Mouse (Mus musculus) forebrain, embryonic 14.5 days (tissue): ENCODE results near the gene Gm36864. TPM values are rescaled to one million over a fixed set of nuclear protein-coding genes. Genes with fewer than 3 reads are reported as not detected.
A peak's percentile ranks its signal among the peaks of the same experiment; 100 is the strongest.

ENCODE experiments used
- ATAC-seq: fragments of 200-750 bp; cut with Nextera tagmentation; 2 replicates; pipeline ENCODE4 v1.8.0; 2017; ENCODE audit warnings: mild to moderate bottlenecking, moderate library complexity
- DNase-seq: peaks from one replicate; pipeline ENCODE4 v3.0.0-alpha.2; 2015; ENCODE audit warnings: low spot score
- H3K27ac ChIP-seq: fragments of 300-500 bp; sonication (generic); 2 replicates; pipeline ENCODE4 v1.5.1; 2014; ENCODE audit warnings: low read depth, mild to moderate bottlenecking, control low read depth, low read length, moderate library complexity
- H3K27me3 ChIP-seq: fragments of 300-500 bp; sonication (generic); replicated peaks from 2 replicates; pipeline ENCODE4 v1.6.1; 2014; ENCODE audit warnings: low read length, control low read depth, mixed read lengths; ENCODE audit not compliant: control insufficient read depth, insufficient read depth
- H3K36me3 ChIP-seq: fragments of 300-500 bp; sonication (generic); 2 replicates; pipeline ENCODE4 v1.6.1; 2014; ENCODE audit warnings: low read length, control low read depth; ENCODE audit not compliant: control insufficient read depth, insufficient read depth
- H3K4me1 ChIP-seq: fragments of 300-500 bp; sonication (generic); 2 replicates; pipeline ENCODE4 v1.6.1; 2014; ENCODE audit warnings: antibody characterized with exemption, low read length, control low read depth; ENCODE audit not compliant: control insufficient read depth, insufficient read depth
- H3K4me2 ChIP-seq: fragments of 300-500 bp; sonication (generic); 2 replicates; pipeline ENCODE4 v1.6.1; 2014; ENCODE audit warnings: mild to moderate bottlenecking, control low read depth, low read length
- H3K4me3 ChIP-seq: fragments of 300-500 bp; sonication (generic); 2 replicates; pipeline ENCODE4 v1.5.1; 2014; ENCODE audit warnings: low read depth, low read length, control low read depth
- H3K9ac ChIP-seq: fragments of 300-500 bp; sonication (generic); 2 replicates; pipeline ENCODE4 v1.6.1; 2014; ENCODE audit warnings: mild to moderate bottlenecking, low read length, control low read depth, moderate library complexity
- H3K9me3 ChIP-seq: fragments of 300-500 bp; sonication (generic); replicated peaks from 2 replicates; pipeline ENCODE4 v1.6.1; 2016; ENCODE audit warnings: low read length, control low read depth, mixed read lengths; ENCODE audit not compliant: control insufficient read depth
- WGBS: fragments of 180-500 bp; shearing (Covaris S2); extraction: QIAGEN DNeasy Blood & Tissue Kit; methylation state at CpG from one replicate; pipeline ENCODE4 v1.1.7; 2014; 5-methylcytosine and 5-hydroxymethylcytosine counted together
- polyA plus RNA-seq: library from polyadenylated mRNA; unstranded; fragments of >200 nt; fragmentation: Nextera tagmentation; extraction: Ambion mirVana; gene quantifications from 2 replicates; pipeline ENCODE4 v1.2.1, GENCODE M21; 2014

The Gm36864 gene
- polyA plus RNA-seq, 1 experiment from 2014 or later, result not detected

DNA sequence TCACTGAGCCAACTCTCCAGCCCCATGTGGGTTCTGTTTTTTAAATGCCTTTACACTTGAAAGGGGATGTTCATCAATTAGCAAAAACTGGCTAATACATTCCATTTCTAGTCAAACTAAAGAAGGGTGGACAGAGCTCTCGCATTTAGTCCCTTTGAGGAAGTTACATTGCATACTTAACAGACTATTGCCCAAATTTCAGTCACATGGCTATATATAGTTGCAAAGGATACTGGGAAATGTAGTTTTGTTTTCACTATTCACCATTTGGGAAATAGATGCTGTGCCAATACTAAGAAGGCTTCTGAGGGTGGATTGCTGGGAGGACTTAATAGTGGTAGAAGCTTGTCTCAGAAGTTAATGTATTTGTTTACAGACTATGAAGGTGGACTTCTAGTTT, 45.0 kb downstream of the Gm36864 start:
- DNase-seq, result peak; percentile 26
- Histone ChIP-seq H3K4me3 (no peak overlapping the region), H3K4me2 (no peak overlapping the region), H3K4me1 (no peaks in the 10 kb centered on the region), H3K36me3 (no peaks in the 10 kb centered on the region), H3K27me3 (no peaks in the 10 kb centered on the region), H3K9ac (no peak overlapping the region), H3K27ac (no peak overlapping the region), H3K9me3 (no peaks in the 10 kb centered on the region)
- WGBS, result 69% methylated on average over 1 of the region's 1 CpGs
- ATAC-seq, result no peak

DNA sequence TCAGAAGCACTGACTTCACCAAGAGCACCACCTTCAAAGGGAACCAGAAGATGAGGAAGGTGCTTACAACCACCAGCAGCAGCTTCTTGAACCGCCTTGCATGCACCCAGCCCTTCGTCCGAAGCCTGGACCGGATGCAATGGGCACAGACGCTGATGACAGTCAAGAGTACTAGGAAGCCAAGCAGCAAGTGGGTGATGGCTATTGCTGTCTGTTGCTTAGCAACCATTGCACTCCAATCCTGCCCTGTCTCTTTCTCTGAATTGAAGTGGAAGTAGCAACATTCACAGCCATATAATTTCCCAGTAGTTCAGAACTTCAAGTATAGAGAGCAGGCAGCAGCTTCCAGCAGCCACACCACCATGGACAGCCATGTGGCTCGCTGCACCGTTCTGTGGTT, 45.6 kb downstream of the Gm36864 start:
- Histone ChIP-seq H3K27ac (no peak overlapping the region), H3K4me2 (no peak overlapping the region), H3K9ac (no peak overlapping the region), H3K36me3 (no peaks in the 10 kb centered on the region), H3K4me1 (no peaks in the 10 kb centered on the region), H3K4me3 (no peak overlapping the region), H3K9me3 (no peaks in the 10 kb centered on the region), H3K27me3 (no peaks in the 10 kb centered on the region)
- no peak for ATAC-seq
- peak; percentile 40 for DNase-seq
- 84% methylated on average over 7 of the region's 7 CpGs for WGBS

GRCm38 (mm10) chr7:44287760-44288159, 51.8 kb downstream of the Gm36864 start:
- Histone ChIP-seq H3K4me3 (no peak overlapping the region), H3K36me3 (no peaks in the 10 kb centered on the region), H3K4me2 (no peak overlapping the region), H3K9me3 (no peaks in the 10 kb centered on the region), H3K27ac (no peak overlapping the region), H3K27me3 (no peaks in the 10 kb centered on the region), H3K4me1 (no peaks in the 10 kb centered on the region), H3K9ac (no peak overlapping the region)
- ATAC-seq (no peak), DNase-seq (no peak)
- WGBS, result 80% methylated on average over 7 of the region's 7 CpGs

DNA sequence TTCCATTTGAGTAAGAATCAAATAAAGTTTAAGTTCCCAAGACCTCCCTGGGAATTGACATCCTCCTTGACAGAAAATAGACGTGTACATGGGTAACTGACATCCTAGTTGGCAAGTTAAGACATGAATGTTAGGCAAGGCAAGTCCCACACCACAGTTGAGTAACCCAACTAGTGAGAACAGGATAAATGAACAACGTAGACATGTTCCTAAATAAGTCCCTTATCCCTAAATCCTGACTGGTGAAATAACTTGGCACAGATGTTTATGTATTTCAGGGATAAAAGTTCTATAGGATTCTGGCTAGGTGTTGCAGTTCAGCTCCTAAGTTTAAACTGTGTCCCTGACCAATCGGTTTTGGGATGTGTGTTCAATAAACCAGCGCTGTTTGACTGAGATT, 55.0 kb downstream of the Gm36864 start:
- Histone ChIP-seq H3K27ac (no peak overlapping the region), H3K4me3 (no peak overlapping the region), H3K9ac (no peak overlapping the region), H3K9me3 (no peaks in the 10 kb centered on the region), H3K4me2 (no peak overlapping the region), H3K36me3 (no peaks in the 10 kb centered on the region), H3K27me3 (no peaks in the 10 kb centered on the region), H3K4me1 (no peaks in the 10 kb centered on the region)
- WGBS, result 78% methylated on average over 4 of the region's 4 CpGs
- DNase-seq (no peak), ATAC-seq (no peak)

- ATAC-seq, result no peak
- 40% methylated on average over 4 of the region's 4 CpGs for WGBS
Measured at GRCm38 (mm10) chr7:44291418-44291817, 55.4 kb downstream of the Gm36864 start.

More at GRCm38 (mm10) chr7:44291418-44291817, 55.4 kb downstream of the Gm36864 start:
- DNase-seq, result no peak
- Histone ChIP-seq H3K9me3 (no peaks in the 10 kb centered on the region), H3K27ac (no peak overlapping the region), H3K4me3 (no peak overlapping the region), H3K36me3 (no peaks in the 10 kb centered on the region), H3K27me3 (no peaks in the 10 kb centered on the region), H3K4me1 (no peaks in the 10 kb centered on the region), H3K4me2 (no peak overlapping the region), H3K9ac (no peak overlapping the region)

Other genes with a start within 250 kb of the Gm36864 start
- gene Klk1b11, start 240.3 kb upstream of the Gm36864 start, polyA plus RNA-seq, result not detected in 2 replicates
- not detected in 2 replicates for gene Klk1b26, start 224.0 kb upstream of the Gm36864 start, polyA plus RNA-seq
- gene Klk1b27, start 183.9 kb upstream of the Gm36864 start, polyA plus RNA-seq, result not detected in 2 replicates
- not detected in 2 replicates for gene Klk1b21, start 133.8 kb upstream of the Gm36864 start, polyA plus RNA-seq
- not detected in 2 replicates for gene Klk1b22, start 123.5 kb upstream of the Gm36864 start, polyA plus RNA-seq
- gene Klk1b16, start 99.4 kb upstream of the Gm36864 start, polyA plus RNA-seq, result not detected in 2 replicates
- gene Klk1b24, start 47.9 kb upstream of the Gm36864 start, polyA plus RNA-seq, result not detected in 2 replicates
- gene Klk1b3, start 38.0 kb upstream of the Gm36864 start, polyA plus RNA-seq, result not detected in 2 replicates
- not detected in 2 replicates for gene Klk1b4, start 28.7 kb upstream of the Gm36864 start, polyA plus RNA-seq
- not detected in 2 replicates for gene Klk1b5, start 20.2 kb upstream of the Gm36864 start, polyA plus RNA-seq
- gene Klk1, start 10.8 kb upstream of the Gm36864 start, polyA plus RNA-seq, result not detected in 2 replicates
- gene 1700028J19Rik, start 10.5 kb downstream of the Gm36864 start, polyA plus RNA-seq, result 1.9 and 2.4 TPM in 2 replicates
- gene 2410002F23Rik, start 10.5 kb downstream of the Gm36864 start, polyA plus RNA-seq, result 162 and 186 TPM in 2 replicates
- gene Acp4, start 21.2 kb downstream of the Gm36864 start, polyA plus RNA-seq, result not detected in 2 replicates
- gene Gm15517, start 25.3 kb downstream of the Gm36864 start, polyA plus RNA-seq, result not detected in 2 replicates
- gene Clec11a, start 70.7 kb downstream of the Gm36864 start, polyA plus RNA-seq, result 3.7 and 4.5 TPM in 2 replicates
- 9.5 and 15.1 TPM in 2 replicates for gene Shank1, start 74.1 kb downstream of the Gm36864 start, polyA plus RNA-seq
- 19.0 and 25.3 TPM in 2 replicates for gene Syt3, start 147.9 kb downstream of the Gm36864 start, polyA plus RNA-seq
- 0.63 and 0.86 TPM in 2 replicates for gene 1700008O03Rik, start 149.6 kb downstream of the Gm36864 start, polyA plus RNA-seq
- gene Lrrc4b, start 192.8 kb downstream of the Gm36864 start, polyA plus RNA-seq, result 20.8 and 22.1 TPM in 2 replicates
- gene Aspdh, start 229.2 kb downstream of the Gm36864 start, polyA plus RNA-seq, result 5.3 TPM in 2 replicates
- 49.3 and 50.5 TPM in 2 replicates for gene Josd2, start 231.8 kb downstream of the Gm36864 start, polyA plus RNA-seq